Mouse (Mus musculus) liver, postnatal 0 days (tissue): ENCODE results near the gene Nap1l1.

Source experiments
- CTCF ChIP-seq: sonication (generic); IDR thresholded peaks from 2 replicates; pipeline ENCODE4 v1.5.1; 2016; ENCODE audit warnings: antibody characterized with exemption, low read depth
- EP300 ChIP-seq: IDR thresholded peaks from 2 replicates; pipeline ENCODE4 v1.6.1; 2016; ENCODE audit warnings: antibody characterized with exemption, low read depth, mild to moderate bottlenecking

- no peak for TF ChIP-seq CTCF
- no peak for TF ChIP-seq EP300
These were observed 3.3 kb downstream of the Nap1l1 start for GRCm38 (mm10) chr10:111476301-111476700.
